Mouse (Mus musculus): ENCODE results near the gene Epop. TPM values are rescaled to one million over a fixed set of nuclear protein-coding genes. Genes with fewer than 3 reads are reported as not detected.

Epop gene
- polyA plus RNA-seq, 1 experiment, result 3.3 TPM

GRCm38 (mm10) chr11:97579088-97579857 lies 50.2 kb downstream of the Epop start:
- peaks cover 63% of the 10 kb centered on the region for H3K27me3 ChIP-seq (ENCODE audit: control insufficient read depth, insufficient read depth, insufficient read length)
- no peaks in the 10 kb centered on the region for H3K36me3 ChIP-seq (ENCODE audit: control insufficient read depth, insufficient read depth)
- no peak overlapping the region for H3K4me2 ChIP-seq (ENCODE audit: low read depth)
- no peak overlapping the region for H3ac ChIP-seq (ENCODE audit: control insufficient read depth, insufficient read length)
- no peaks in the 10 kb centered on the region for H3K79me2 ChIP-seq (ENCODE audit: control insufficient read depth, insufficient read depth)
- no peak for TF ChIP-seq SRF (IDR thresholded peaks at IDR 0.05; ENCODE audit: control insufficient read depth, insufficient read length, low read depth)
- no peak for TF ChIP-seq TCF3 (IDR thresholded peaks at IDR 0.05; ENCODE audit: insufficient read length, low read depth)
- TF ChIP-seq MYOG (IDR thresholded peaks at IDR 0.05; ENCODE audit: control insufficient read depth in 1 of 3, insufficient read depth in 1 of 3, insufficient read length in 2 of 3, low read depth in 2 of 3), result no peak
- no peak for TF ChIP-seq MYOD1 (IDR thresholded peaks at IDR 0.05; ENCODE audit: control insufficient read depth in 1 of 3, insufficient read length in 2 of 3, low read depth in 2 of 3)
- no peak for TF ChIP-seq POLR2A (IDR thresholded peaks at IDR 0.05; ENCODE audit: insufficient read length, low read depth)
- no peak for TF ChIP-seq E2F4 (IDR thresholded peaks at IDR 0.05; ENCODE audit: insufficient read depth)
- no peak for TF ChIP-seq POLR2AphosphoS2 (IDR thresholded peaks at IDR 0.05; ENCODE audit: insufficient read length, low read depth)
- TF ChIP-seq CEBPB (IDR thresholded peaks at IDR 0.05; ENCODE audit: insufficient read depth, poor library complexity, severe bottlenecking), result no peak
- no peak for TF ChIP-seq REST (IDR thresholded peaks at IDR 0.05; ENCODE audit: insufficient read depth, insufficient read length)
- TF ChIP-seq TCF12 (IDR thresholded peaks at IDR 0.05; ENCODE audit: insufficient read depth, poor library complexity, severe bottlenecking), result no peak
- no peak for TF ChIP-seq USF1 (IDR thresholded peaks at IDR 0.05; ENCODE audit: low read depth)
- TF ChIP-seq MAX (IDR thresholded peaks at IDR 0.05; ENCODE audit: low read depth), result no peak
- H3K4me3 ChIP-seq, result no peak overlapping the region

DNA sequence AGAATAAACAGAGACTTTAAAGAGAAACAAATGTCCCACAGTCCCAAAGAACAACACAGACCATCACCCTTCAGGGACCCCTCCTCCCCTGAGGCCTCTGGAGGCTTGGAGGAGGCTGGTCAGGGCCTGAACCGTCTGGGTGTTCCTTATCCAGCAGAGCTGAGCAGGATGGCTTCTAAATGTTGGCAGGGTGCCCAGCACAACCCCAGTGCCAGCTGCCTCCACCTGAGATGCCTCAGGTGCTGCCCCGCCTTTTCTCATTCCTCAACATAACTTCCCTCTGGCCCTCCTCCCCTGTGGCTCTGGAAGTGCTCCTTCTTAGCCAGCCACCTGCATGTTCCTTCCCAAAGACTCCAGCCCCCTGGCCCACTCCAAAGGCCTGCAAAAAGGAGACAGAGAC lies 51.2 kb downstream of the Epop start:
- TF ChIP-seq TCF3 (IDR thresholded peaks at IDR 0.05; ENCODE audit: insufficient read length, low read depth) (no peak), TCF12 (IDR thresholded peaks at IDR 0.05; ENCODE audit: insufficient read depth, poor library complexity, severe bottlenecking) (no peak), MAX (IDR thresholded peaks at IDR 0.05; ENCODE audit: low read depth) (no peak), USF1 (IDR thresholded peaks at IDR 0.05; ENCODE audit: low read depth) (no peak), SRF (IDR thresholded peaks at IDR 0.05; ENCODE audit: control insufficient read depth, insufficient read length, low read depth) (no peak), POLR2A (IDR thresholded peaks at IDR 0.05; ENCODE audit: insufficient read length, low read depth) (no peak), CEBPB (IDR thresholded peaks at IDR 0.05; ENCODE audit: insufficient read depth, poor library complexity, severe bottlenecking) (no peak), E2F4 (IDR thresholded peaks at IDR 0.05; ENCODE audit: insufficient read depth) (no peak), MYOD1 (IDR thresholded peaks at IDR 0.05; ENCODE audit: control insufficient read depth in 1 of 3, insufficient read length in 2 of 3, low read depth in 2 of 3) (no peak), POLR2AphosphoS2 (IDR thresholded peaks at IDR 0.05; ENCODE audit: insufficient read length, low read depth) (no peak), MYOG (IDR thresholded peaks at IDR 0.05; ENCODE audit: control insufficient read depth in 1 of 3, insufficient read depth in 1 of 3, insufficient read length in 2 of 3, low read depth in 2 of 3) (no peak), REST (IDR thresholded peaks at IDR 0.05; ENCODE audit: insufficient read depth, insufficient read length) (no peak)
- no peak overlapping the region for H3ac ChIP-seq (ENCODE audit: control insufficient read depth, insufficient read length)
- no peaks in the 10 kb centered on the region for H3K36me3 ChIP-seq (ENCODE audit: control insufficient read depth, insufficient read depth)
- H3K79me2 ChIP-seq (ENCODE audit: control insufficient read depth, insufficient read depth), result no peaks in the 10 kb centered on the region
- H3K27me3 ChIP-seq (ENCODE audit: control insufficient read depth, insufficient read depth, insufficient read length), result peaks cover 73% of the 10 kb centered on the region
- no peak overlapping the region for H3K4me3 ChIP-seq
- H3K4me2 ChIP-seq (ENCODE audit: low read depth), result no peak overlapping the region

Other genes starting within 250 kb of the Epop start
- gene Arhgap23, start 214.2 kb downstream of the Epop start, polyA plus RNA-seq (2012; fragmentation: generic; extraction: Trizol), result 41.9 TPM
- gene 4933428G20Rik, start 129.4 kb downstream of the Epop start, polyA plus RNA-seq (2012; fragmentation: generic; extraction: Trizol), result 1.0 TPM
- gene Srcin1, start 53.5 kb downstream of the Epop start, polyA plus RNA-seq (2012; fragmentation: generic; extraction: Trizol), result not detected
- gene Mllt6, start 33.7 kb upstream of the Epop start, polyA plus RNA-seq (2012; fragmentation: generic; extraction: Trizol), result 15.5 TPM
- gene Cisd3, start 56.1 kb upstream of the Epop start, polyA plus RNA-seq (2012; fragmentation: generic; extraction: Trizol), result 112 TPM
- 24.3 TPM for gene Pcgf2, start 70.8 kb upstream of the Epop start, polyA plus RNA-seq (2012; fragmentation: generic; extraction: Trizol)
- 694 TPM for gene Psmb3, start 73.7 kb upstream of the Epop start, polyA plus RNA-seq (2012; fragmentation: generic; extraction: Trizol)
- 30.1 TPM for gene Pip4k2b, start 115.0 kb upstream of the Epop start, polyA plus RNA-seq (2012; fragmentation: generic; extraction: Trizol)
- gene Cwc25, start 136.9 kb upstream of the Epop start, polyA plus RNA-seq (2012; fragmentation: generic; extraction: Trizol), result 8.9 TPM
- gene 1700001P01Rik, start 146.2 kb upstream of the Epop start, polyA plus RNA-seq (2012; fragmentation: generic; extraction: Trizol), result 0.07 TPM
- gene Rpl23, start 152.7 kb upstream of the Epop start, polyA plus RNA-seq (2012; fragmentation: generic; extraction: Trizol), result 1,321 TPM
- 82.6 TPM for gene Lasp1, start 169.3 kb upstream of the Epop start, polyA plus RNA-seq (2012; fragmentation: generic; extraction: Trizol)
- 1.9 TPM for gene B230217C12Rik, start 211.1 kb upstream of the Epop start, polyA plus RNA-seq (2012; fragmentation: generic; extraction: Trizol)